Mouse (Mus musculus) CH12.LX (cell line): ENCODE measurements around the gene Mrpl41. TPM values are rescaled to one million over a fixed set of nuclear protein-coding genes. Genes with fewer than 3 reads are reported as not detected.

Experiments
- DNase-seq: peaks from one replicate; pipeline ENCODE4 v3.0.0-alpha.2; 2013; ENCODE audit errors: extremely low read depth
- H3K27ac ChIP-seq: 2 replicates; pipeline ENCODE4 v1.5.1; 2012; ENCODE audit warnings: low read depth, mild to moderate bottlenecking, control low read depth, moderate library complexity; ENCODE audit not compliant: insufficient read depth
- H3K27me3 ChIP-seq: replicated peaks from 2 replicates; pipeline ENCODE3; 2012; ENCODE audit warnings: inconsistent platforms
- H3K36me3 ChIP-seq, 2 experiments: replicated peaks in 1 of 2; 2 replicates each; pipeline versions ENCODE3 to v1.6.1; 2012; ENCODE audit warnings: inconsistent platforms in 1 of 2, low read length in 1 of 2, mild to moderate bottlenecking in 1 of 2, mixed read lengths in 1 of 2, moderate library complexity in 1 of 2; ENCODE audit not compliant: control insufficient read depth in 1 of 2, insufficient read depth in 1 of 2
- H3K4me1 ChIP-seq, 2 experiments: 2 replicates each; pipeline ENCODE4 v1.6.1; 2012; ENCODE audit warnings: inconsistent platforms in 1 of 2, moderate library complexity in 1 of 2; ENCODE audit not compliant: insufficient read depth in 2 of 2, control insufficient read depth in 1 of 2
- H3K4me2 ChIP-seq: 2 replicates; pipeline ENCODE4 v1.6.1; 2012; ENCODE audit warnings: low read depth, mild to moderate bottlenecking, control low read depth; ENCODE audit not compliant: poor library complexity, insufficient read depth, severe bottlenecking
- H3K4me3 ChIP-seq, 3 experiments: fragments of 150-350 bp in 1 of 3; sonication (generic) in 1 of 3; replicated peaks in 1 of 3; 2 replicates each; pipeline versions ENCODE3 to v1.5.1; 2011 to 2012; ENCODE audit warnings: low read depth in 2 of 3, low read length in 2 of 3, mild to moderate bottlenecking in 2 of 3, moderate library complexity in 2 of 3, control low read depth in 1 of 3, improper control_type of control experiment in 1 of 3, inconsistent platforms in 1 of 3, mixed read lengths in 1 of 3; ENCODE audit not compliant: poor library complexity in 1 of 3
- H3K79me2 ChIP-seq: replicated peaks from 2 replicates; pipeline ENCODE4 v1.6.1; 2012; ENCODE audit warnings: mild to moderate bottlenecking, moderate library complexity; ENCODE audit not compliant: control insufficient read depth, poor library complexity, insufficient read depth, severe bottlenecking; ENCODE audit errors: extremely low read depth
- H3K9ac ChIP-seq: 2 replicates; pipeline ENCODE4 v1.6.1; 2012; ENCODE audit warnings: low read depth, mild to moderate bottlenecking, control low read depth, moderate library complexity; ENCODE audit not compliant: insufficient read depth
- H3K9me3 ChIP-seq: replicated peaks from 2 replicates; pipeline ENCODE3; 2012; ENCODE audit warnings: low read length, inconsistent platforms, mixed read lengths
- BHLHE40 ChIP-seq: IDR thresholded peaks from 2 replicates; pipeline ENCODE4 v1.6.1; 2011; ENCODE audit warnings: mild to moderate bottlenecking, low read depth, low read length, improper control_type of control experiment
- CTCF ChIP-seq, 2 experiments: IDR thresholded peaks in 1 of 2; conservative IDR thresholded peaks in 1 of 2; 2 replicates each; pipeline ENCODE4 v1.5.1; 2011 to 2012; ENCODE audit warnings: low read depth in 2 of 2, low read length in 2 of 2, improper control_type of control experiment in 1 of 2, inconsistent platforms in 1 of 2, mild to moderate bottlenecking in 1 of 2, moderate library complexity in 1 of 2
- EP300 ChIP-seq: IDR thresholded peaks from 2 replicates; pipeline ENCODE4 v1.6.1; 2011; ENCODE audit warnings: low read length, improper control_type of control experiment
- ETS1 ChIP-seq: conservative IDR thresholded peaks from 2 replicates; pipeline ENCODE4 v1.6.1; 2012; ENCODE audit warnings: low read depth, mild to moderate bottlenecking, inconsistent platforms, low read length, improper control_type of control experiment, moderate library complexity
- GABPA ChIP-seq: IDR thresholded peaks from 2 replicates; pipeline ENCODE4 v1.6.1; 2012; ENCODE audit warnings: low read depth, low read length, improper control_type of control experiment, inconsistent platforms; ENCODE audit not compliant: insufficient replicate concordance
- JUN ChIP-seq: IDR thresholded peaks from 2 replicates; pipeline ENCODE4 v1.6.1; 2011; ENCODE audit warnings: low read depth, mild to moderate bottlenecking, low read length, improper control_type of control experiment, moderate library complexity; ENCODE audit not compliant: insufficient read depth
- KAT2A ChIP-seq: IDR thresholded peaks from 2 replicates; pipeline ENCODE4 v1.6.1; 2012; ENCODE audit warnings: low read length, improper control_type of control experiment, inconsistent platforms; ENCODE audit not compliant: insufficient replicate concordance
- MAFK ChIP-seq: IDR thresholded peaks from 2 replicates; pipeline ENCODE4 v1.6.1; 2011; ENCODE audit warnings: low read length, improper control_type of control experiment; ENCODE audit not compliant: insufficient replicate concordance
- MAX ChIP-seq: IDR thresholded peaks from 2 replicates; pipeline ENCODE4 v1.6.1; 2011; ENCODE audit warnings: low read length, improper control_type of control experiment
- MAZ ChIP-seq: IDR thresholded peaks from 2 replicates; pipeline ENCODE4 v1.6.1; 2012; ENCODE audit warnings: low read depth, mild to moderate bottlenecking, inconsistent platforms, low read length, improper control_type of control experiment, moderate library complexity
- NELFE ChIP-seq: IDR thresholded peaks from 2 replicates; pipeline ENCODE4 v1.6.1; 2011; ENCODE audit warnings: low read depth, low read length, improper control_type of control experiment
- SIN3A ChIP-seq: IDR thresholded peaks from 2 replicates; pipeline ENCODE4 v1.6.1; 2012; ENCODE audit warnings: low read length, improper control_type of control experiment, inconsistent platforms
- SMC3 ChIP-seq: IDR thresholded peaks from 2 replicates; pipeline ENCODE4 v1.6.1; 2011; ENCODE audit warnings: low read depth, low read length, improper control_type of control experiment
- TBP ChIP-seq: conservative IDR thresholded peaks from 2 replicates; pipeline ENCODE4 v1.6.1; 2011; ENCODE audit warnings: low read depth, low read length, improper control_type of control experiment
- TCF12 ChIP-seq: IDR thresholded peaks from 2 replicates; pipeline ENCODE4 v1.6.1; 2014; ENCODE audit warnings: low read depth, mild to moderate bottlenecking, inconsistent platforms, low read length, improper control_type of control experiment
- UBTF ChIP-seq: IDR thresholded peaks from 2 replicates; pipeline ENCODE4 v1.6.1; 2012; ENCODE audit warnings: low read depth, mild to moderate bottlenecking, inconsistent platforms, low read length, improper control_type of control experiment, moderate library complexity
- USF1 ChIP-seq: IDR thresholded peaks from 2 replicates; pipeline ENCODE4 v1.6.1; 2014; ENCODE audit warnings: low read depth, mild to moderate bottlenecking, inconsistent platforms, low read length, improper control_type of control experiment
- ZMIZ1 ChIP-seq: IDR thresholded peaks from 2 replicates; pipeline ENCODE4 v1.6.1; 2012; ENCODE audit warnings: low read depth, mild to moderate bottlenecking, inconsistent platforms, low read length, improper control_type of control experiment
- dilution Hi-C: fragments of 300-500 bp; cut with MboI; formaldehyde crosslinking; loops from 2 replicates; pipeline ENCODE4 v1.14.3; 2020; ENCODE audit warnings: low sequenced_read_pairs; ENCODE audit not compliant: extremely low pct_unique_long_range_greater_than_20kb, extremely low pct_ligation_motif_present
- in situ Hi-C: fragments of 300-500 bp; cut with MboI; formaldehyde crosslinking; loops from 3 replicates; pipeline ENCODE4 v1.14.3; 2019; ENCODE audit warnings: low sequenced_read_pairs, low pct_ligation_motif_present, low pct_unique_long_range_greater_than_20kb, mixed read lengths
- polyA plus RNA-seq: library from polyadenylated mRNA; unstranded; fragments of >175 nt; gene quantifications from 2 replicates; pipeline ENCODE4 v1.2.1, GENCODE M21; 2012; ENCODE audit warnings: low read depth; ENCODE audit not compliant: insufficient read length
- total RNA-seq, 2 experiments: library from RNA; depleted of rRNA; stranded (reverse); fragments of 300-350 nt in 1 of 2; fragments of >200 nt in 1 of 2; gene quantifications; 2 replicates each; pipeline ENCODE4 v1.2.3; 2012 to 2014

The Mrpl41 gene
- total and polyA plus RNA-seq, 3 experiments, result 58.3 to 118 (median 77.8) TPM

DNA sequence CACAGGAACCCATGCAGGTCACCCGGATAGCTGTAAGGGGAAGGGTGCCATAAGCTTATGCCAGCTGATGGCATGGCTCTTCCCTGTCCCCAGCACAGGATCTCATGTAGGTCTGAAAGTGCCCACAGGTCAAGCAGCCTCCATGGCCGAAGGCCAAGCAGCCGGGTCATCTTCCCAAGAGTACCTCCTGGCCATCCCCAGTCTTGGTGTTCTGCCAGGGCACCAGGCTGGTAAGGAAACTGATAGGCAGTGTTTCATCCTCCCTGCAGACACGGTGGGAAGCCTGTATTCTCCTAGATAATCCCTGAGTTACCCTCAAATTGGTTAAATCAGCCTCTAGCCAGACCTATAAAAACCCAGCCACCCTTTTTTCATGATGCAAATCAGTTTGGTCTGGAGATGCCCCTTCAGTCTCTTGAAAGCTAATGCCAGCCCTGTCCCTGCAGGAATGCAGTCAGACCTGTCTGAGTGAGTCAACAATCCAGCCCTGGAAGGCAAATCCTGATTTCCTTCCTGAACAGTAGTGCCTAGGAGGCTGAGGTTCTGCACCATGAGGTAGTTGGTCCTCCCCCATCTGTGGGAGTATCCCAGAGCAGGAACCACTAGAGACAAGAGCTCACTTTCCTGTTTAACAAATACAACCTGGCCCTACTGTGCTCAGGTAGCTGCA is 47.0 kb downstream of the Mrpl41 start:
- in situ Hi-C loops, result no loop called here
- dilution Hi-C loops, result no loop called here
- Histone ChIP-seq H3K4me1 (peaks cover 7 to 27% of the 10 kb centered on the region in 2 experiments), H3K9me3 (no peaks in the 10 kb centered on the region), H3K4me2 (no peak overlapping the region), H3K4me3 (no peak overlapping the region)
- TF ChIP-seq NELFE (no peak), BHLHE40 (no peak)
- TF ChIP-seq, all 38 proteins: peak for 0
- Histone ChIP-seq H3K27ac (no peak overlapping the region), H3K27me3 (no peaks in the 10 kb centered on the region), H3K9ac (no peak overlapping the region), H3K79me2 (no peaks in the 10 kb centered on the region), H3K36me3 (peaks cover 18 to 38% of the 10 kb centered on the region in 2 experiments)
- no peak for DNase-seq

DNA sequence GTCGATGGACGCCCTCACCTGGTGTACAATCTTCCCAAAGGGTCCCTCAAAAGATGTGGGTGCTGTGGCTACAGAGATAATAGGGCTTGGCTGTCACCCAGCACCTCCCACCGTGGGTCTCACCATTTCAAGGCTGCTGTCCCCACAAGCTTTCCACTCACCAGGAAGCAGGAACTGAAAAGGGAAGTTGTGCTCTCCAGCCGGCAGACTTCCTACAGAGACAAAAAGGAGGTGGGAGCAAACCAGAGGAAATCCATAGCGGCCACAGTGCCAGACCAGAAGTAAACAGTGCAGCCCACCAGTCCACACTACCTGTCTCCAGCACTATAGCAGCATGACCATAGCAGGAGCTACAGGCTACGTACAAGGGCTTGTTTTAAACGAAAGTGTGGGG is 47.9 kb downstream of the Mrpl41 start:
- in situ Hi-C loops, result no loop called here
- DNase-seq, result no peak
- H3K4me2 ChIP-seq, result no peak overlapping the region
- no peak overlapping the region for H3K4me3 ChIP-seq
- H3K27ac ChIP-seq, result no peak overlapping the region
- TF ChIP-seq JUN, result no peak
- TF ChIP-seq SIN3A, result no peak
- no peak for TF ChIP-seq NELFE
- TF ChIP-seq TCF12, result no peak
- no peak for TF ChIP-seq UBTF
- no peak for TF ChIP-seq ETS1
- TF ChIP-seq SMC3, result no peak
- no peak for TF ChIP-seq GABPA
- no peak for TF ChIP-seq ZMIZ1
- TF ChIP-seq CTCF (conservative IDR thresholded peaks at IDR 0.05 in 1 of 2, IDR thresholded peaks at IDR 0.05 in 1 of 2; ENCODE audit: low read depth in 2 of 2, low read length in 2 of 2), result no peak
- TF ChIP-seq USF1, result no peak
- TF ChIP-seq MAFK, result no peak
- no peak for TF ChIP-seq MAX
- no peak for TF ChIP-seq EP300
- TF ChIP-seq MAZ, result no peak
- no peak for TF ChIP-seq TBP
- no peak for TF ChIP-seq KAT2A
- TF ChIP-seq, all 38 proteins: peak for 0
- no peaks in the 10 kb centered on the region for H3K27me3 ChIP-seq
- dilution Hi-C loops, result no loop called here
- peaks cover 18 to 37% of the 10 kb centered on the region in 2 experiments for H3K36me3 ChIP-seq
- H3K4me1 ChIP-seq, result peaks cover 7 to 27% of the 10 kb centered on the region in 2 experiments
- H3K9ac ChIP-seq, result no peak overlapping the region
- no peaks in the 10 kb centered on the region for H3K79me2 ChIP-seq
- H3K9me3 ChIP-seq, result no peaks in the 10 kb centered on the region
